In genomic region chr12:57444281-57444903, GRCm38 (mm10) we compare ENCODE assay signal across 15 mouse cellular contexts.
DNase-seq lines count a peak whose midpoint lies in the region; ATAC-seq lines count a peak whose summit lies in the region.
"Had no signal": no experiment of that assay in that cellular context is flagged by ENCODE, and none has a peak within 500 bp of the region (broad histone marks: within the 10 kb centered on the region; RNA-seq: fewer than 3 reads in every experiment).

No protein-coding gene starts in this region.

- WGBS in liver, embryonic 15.5 days (ENCODE audit: insufficient replicate concordance) = 65% methylated on average over 10 of the region's 10 CpGs

- H3K4me2 ChIP-seq in liver, embryonic 15.5 days = no peak overlapping the region

- peak; percentile 33 for DNase-seq in adrenal gland, postnatal 10 days
- DNase-seq in adrenal gland, adult 18-20 months (ENCODE audit: low spot score in 2 of 2) = no peak
- DNase-seq in gonadal fat pad, adult 2 months (ENCODE audit: low read depth) = peak; percentile 42
- DNase-seq in lung, postnatal 36 days = peak; percentile 80
- no peak for DNase-seq in cerebellum, postnatal 10 days
- no peak for DNase-seq in layer of hippocampus, postnatal 25 days (ENCODE audit: extremely low spot score in 1 of 2, low spot score in 1 of 2)
- DNase-seq in right cerebral cortex, adult 2 months (ENCODE audit: low spot score in 2 of 2) = no peak
- DNase-seq: heart, postnatal 36 days; kidney, adult 11 months; layer of hippocampus, postnatal 36 days; thymus, adult 18-20 months had no signal

- peak; percentile 74 for ATAC-seq in liver, embryonic 15.5 days (ENCODE audit: insufficient read depth)

- no peaks in the 10 kb centered on the region for H3K36me3 ChIP-seq in liver, embryonic 15.5 days (replicated peaks)
- H3K36me3 ChIP-seq: G1E had no signal

- no peak overlapping the region for H3K4me3 ChIP-seq in liver, embryonic 15.5 days (replicated peaks)
- H3K4me3 ChIP-seq: erythroblast, embryonic 14.5 days had no signal

- H3K27ac ChIP-seq in liver, embryonic 15.5 days (replicated peaks) = no peak overlapping the region
- H3K27ac ChIP-seq: macrophage had no signal

- no peak overlapping the region for H3K9ac ChIP-seq in liver, embryonic 15.5 days

- H3K9me3 ChIP-seq in liver, embryonic 15.5 days (replicated peaks) = no peaks in the 10 kb centered on the region
- H3K9me3 ChIP-seq: G1E had no signal

- H3K27me3 ChIP-seq in liver, embryonic 15.5 days = no peaks in the 10 kb centered on the region

- no peaks in the 10 kb centered on the region for H3K4me1 ChIP-seq in liver, embryonic 15.5 days (replicated peaks)

Comparison
In these comparisons a context has a peak if more than half of its experiments do, and no peak if none do; other contexts are left out.
1. DNase-seq: peak in adrenal gland, postnatal 10 days (single experiment), gonadal fat pad, adult 2 months (single experiment) and lung, postnatal 36 days (single experiment); none in adrenal gland, adult 18-20 months (0 of 2), cerebellum, postnatal 10 days (0 of 2), layer of hippocampus, postnatal 25 days (0 of 2) and right cerebral cortex, adult 2 months (0 of 2).